Mouse (Mus musculus) lung, embryonic 14.5 days (tissue): Measurements from ENCODE around the gene Errfi1. TPM values are rescaled to one million over a fixed set of nuclear protein-coding genes. Genes with fewer than 3 reads are reported as not detected.

Experiments used
- ATAC-seq: fragments of 200-750 bp; cut with Nextera tagmentation; 2 replicates; pipeline ENCODE4 v1.8.0; 2017; ENCODE audit warnings: mild to moderate bottlenecking, moderate TSS enrichment, moderate library complexity; ENCODE audit not compliant: insufficient read depth
- DNase-seq: peaks from one replicate; pipeline ENCODE4 v3.0.0-alpha.2; 2015
- H3K27ac ChIP-seq: fragments of 300-500 bp; sonication (generic); 2 replicates; pipeline ENCODE4 v1.5.1; 2014; ENCODE audit warnings: low read depth, mild to moderate bottlenecking, moderate library complexity
- H3K27me3 ChIP-seq: fragments of 300-500 bp; sonication (generic); 2 replicates; pipeline ENCODE4 v1.6.1; 2014; ENCODE audit warnings: low read length, control low read depth; ENCODE audit not compliant: insufficient read depth
- H3K36me3 ChIP-seq: fragments of 300-500 bp; sonication (generic); 2 replicates; pipeline ENCODE4 v1.6.1; 2014; ENCODE audit warnings: control low read depth; ENCODE audit not compliant: insufficient read depth
- H3K4me1 ChIP-seq: fragments of 300-500 bp; sonication (generic); 2 replicates; pipeline ENCODE4 v1.6.1; 2014; ENCODE audit warnings: antibody characterized with exemption, control low read depth; ENCODE audit not compliant: insufficient read depth
- H3K4me2 ChIP-seq: fragments of 300-500 bp; sonication (generic); 2 replicates; pipeline ENCODE4 v1.6.1; 2014; ENCODE audit warnings: mild to moderate bottlenecking
- H3K4me3 ChIP-seq: fragments of 300-500 bp; sonication (generic); 2 replicates; pipeline ENCODE4 v1.5.1; 2014; ENCODE audit warnings: low read depth, low read length
- H3K9ac ChIP-seq: fragments of 300-500 bp; sonication (generic); 2 replicates; pipeline ENCODE4 v1.6.1; 2014
- H3K9me3 ChIP-seq: fragments of 300-500 bp; sonication (generic); 2 replicates; pipeline ENCODE4 v1.6.1; 2016; ENCODE audit warnings: low read depth, low read length, control low read depth
- CTCF ChIP-seq: IDR thresholded peaks from 2 replicates; pipeline ENCODE4 v1.5.1; 2016; ENCODE audit warnings: antibody characterized with exemption, low read depth
- WGBS: fragments of 180-500 bp; shearing (Covaris S2); extraction: QIAGEN DNeasy Blood & Tissue Kit; methylation state at CpG from one replicate; pipeline ENCODE4 v1.1.7; 2014; 5-methylcytosine and 5-hydroxymethylcytosine counted together
- polyA plus RNA-seq: library from polyadenylated mRNA; unstranded; fragments of >200 nt; fragmentation: Nextera tagmentation; extraction: Ambion mirVana; gene quantifications from 2 replicates; pipeline ENCODE4 v1.2.1, GENCODE M21; 2014

Errfi1 gene
- polyA plus RNA-seq, 1 experiment from 2014 or later: 41.5 TPM

DNA sequence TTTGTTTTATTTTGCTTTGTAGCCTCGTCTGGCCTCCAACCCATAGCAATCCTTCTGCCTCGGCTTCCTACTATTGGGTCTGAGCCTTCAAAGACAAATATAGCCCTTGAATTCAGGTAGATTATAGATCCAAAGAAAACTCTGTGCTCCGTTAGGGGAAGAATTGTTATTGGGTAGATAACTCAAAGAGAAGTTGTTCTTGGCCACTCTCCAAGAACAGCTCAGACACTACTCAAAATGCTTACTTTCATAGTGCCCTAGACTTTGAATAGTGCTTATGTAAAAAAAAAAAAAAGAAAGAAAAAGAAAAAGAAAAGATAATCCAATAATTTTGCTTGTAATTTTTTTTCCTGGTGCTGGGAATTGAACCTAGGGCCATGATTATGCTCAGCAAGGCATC lies 22.4 kb upstream of the Errfi1 start:
- ATAC-seq: no peak
- peak; percentile 68 for DNase-seq
- Histone ChIP-seq H3K4me2 (no peak overlapping the region), H3K4me1 (peaks cover 6% of the 10 kb centered on the region; the same call in 1 of the 2 replicates), H3K9me3 (no peaks in the 10 kb centered on the region), H3K9ac (no peak overlapping the region), H3K4me3 (no peak overlapping the region), H3K36me3 (no peaks in the 10 kb centered on the region), H3K27me3 (no peaks in the 10 kb centered on the region), H3K27ac (no peak overlapping the region)
- TF ChIP-seq CTCF: no peak
- 37% methylated on average over 3 of the region's 3 CpGs for WGBS

GRCm38 (mm10) chr4:150831941-150832340 lies 21.8 kb upstream of the Errfi1 start:
- no peaks in the 10 kb centered on the region for H3K9me3 ChIP-seq
- 49% methylated on average over 6 of the region's 6 CpGs for WGBS
- TF ChIP-seq CTCF: no peak
- peaks cover 3% of the 10 kb centered on the region; the same call in 1 of the 2 replicates for H3K4me1 ChIP-seq
- DNase-seq (no peak), ATAC-seq (no peak)
- no peaks in the 10 kb centered on the region for H3K36me3 ChIP-seq
- no peaks in the 10 kb centered on the region for H3K27me3 ChIP-seq
- no peak overlapping the region for H3K27ac ChIP-seq
- H3K4me3 ChIP-seq: no peak overlapping the region
- H3K4me2 ChIP-seq: no peak overlapping the region
- H3K9ac ChIP-seq: no peak overlapping the region

DNA sequence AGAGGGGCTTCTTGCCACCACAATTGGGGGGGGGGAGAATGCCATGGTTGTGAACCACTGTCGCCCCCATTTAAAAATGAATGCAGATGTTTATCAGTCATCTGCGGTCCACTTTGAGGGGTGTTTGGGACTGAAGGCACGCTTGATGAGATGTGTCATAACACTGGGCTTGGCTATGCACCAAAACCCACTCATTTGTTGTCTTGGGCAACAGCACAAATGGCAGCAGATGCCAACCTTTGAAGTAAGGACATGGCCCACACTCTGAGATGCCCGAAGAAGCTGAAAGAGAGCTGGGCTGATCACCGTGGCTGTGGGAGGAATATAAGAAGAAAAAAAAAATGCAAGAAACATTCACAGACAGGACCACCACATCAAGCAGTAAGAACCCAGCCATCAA lies 18.6 kb upstream of the Errfi1 start:
- ATAC-seq (no peak), DNase-seq (peak; percentile 46)
- Histone ChIP-seq H3K4me1 (peaks cover 6% of the 10 kb centered on the region; the same call in 1 of the 2 replicates), H3K9ac (no peak overlapping the region), H3K4me2 (no peak overlapping the region), H3K4me3 (no peak overlapping the region), H3K9me3 (no peaks in the 10 kb centered on the region), H3K27ac (no peak overlapping the region), H3K27me3 (no peaks in the 10 kb centered on the region), H3K36me3 (no peaks in the 10 kb centered on the region)
- no peak for TF ChIP-seq CTCF
- WGBS: 59% methylated on average over 5 of the region's 5 CpGs

GRCm38 (mm10) chr4:150836258-150836657 lies 17.5 kb upstream of the Errfi1 start:
- TF ChIP-seq CTCF: no peak
- H3K36me3 ChIP-seq: no peaks in the 10 kb centered on the region
- no peak overlapping the region for H3K9ac ChIP-seq
- H3K4me3 ChIP-seq: no peak overlapping the region
- 88% methylated on average over 13 of the region's 13 CpGs for WGBS
- ATAC-seq: no peak
- H3K4me2 ChIP-seq: no peak overlapping the region
- no peak overlapping the region for H3K27ac ChIP-seq
- no peaks in the 10 kb centered on the region for H3K27me3 ChIP-seq
- H3K4me1 ChIP-seq: peaks cover 6% of the 10 kb centered on the region; the same call in 1 of the 2 replicates
- no peaks in the 10 kb centered on the region for H3K9me3 ChIP-seq
- DNase-seq: no peak

DNA sequence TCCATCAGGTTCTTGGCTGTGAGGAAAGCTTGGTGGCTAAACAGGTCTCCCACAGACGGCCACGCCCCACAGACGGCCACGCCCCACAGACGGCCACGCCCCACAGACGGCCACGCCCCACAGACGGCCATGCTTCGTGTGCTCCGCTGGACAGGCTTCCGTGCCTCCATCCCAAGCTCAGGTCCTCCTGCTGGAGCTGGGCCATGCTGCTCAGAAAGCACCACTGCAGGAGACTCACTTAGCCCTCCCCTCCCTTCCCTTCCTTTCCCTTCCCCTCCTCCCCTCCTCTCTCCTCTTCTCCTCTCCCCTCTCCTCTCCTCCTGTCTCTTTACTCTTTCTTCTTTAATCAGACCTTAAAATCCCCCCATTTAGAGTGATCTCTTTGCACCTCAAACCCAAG lies 16.8 kb upstream of the Errfi1 start:
- ATAC-seq (no peak), DNase-seq (no peak)
- TF ChIP-seq CTCF: no peak
- no peak overlapping the region for H3K27ac ChIP-seq
- H3K36me3 ChIP-seq: no peaks in the 10 kb centered on the region
- H3K4me3 ChIP-seq: no peak overlapping the region
- no peaks in the 10 kb centered on the region for H3K27me3 ChIP-seq
- H3K9me3 ChIP-seq: no peaks in the 10 kb centered on the region
- 81% methylated on average over 12 of the region's 12 CpGs for WGBS
- H3K4me1 ChIP-seq: peaks cover 6% of the 10 kb centered on the region; the same call in 1 of the 2 replicates
- no peak overlapping the region for H3K4me2 ChIP-seq
- H3K9ac ChIP-seq: no peak overlapping the region

GRCm38 (mm10) chr4:150837458-150837857 lies 16.3 kb upstream of the Errfi1 start:
- Histone ChIP-seq H3K4me1 (peaks cover 6% of the 10 kb centered on the region; the same call in 1 of the 2 replicates), H3K27ac (no peak overlapping the region), H3K27me3 (no peaks in the 10 kb centered on the region), H3K9me3 (no peaks in the 10 kb centered on the region), H3K4me2 (no peak overlapping the region), H3K9ac (no peak overlapping the region), H3K4me3 (no peak overlapping the region), H3K36me3 (no peaks in the 10 kb centered on the region)
- no peak for TF ChIP-seq CTCF
- DNase-seq (peak; percentile 65), ATAC-seq (no peak)
- WGBS: 69% methylated on average over 6 of the region's 6 CpGs

- ATAC-seq (no peak), DNase-seq (no peak)
- Histone ChIP-seq H3K27ac (no peak overlapping the region), H3K27me3 (no peaks in the 10 kb centered on the region), H3K9me3 (no peaks in the 10 kb centered on the region), H3K36me3 (no peaks in the 10 kb centered on the region), H3K9ac (no peak overlapping the region), H3K4me1 (peaks cover 8% of the 10 kb centered on the region; the same call in 1 of the 2 replicates), H3K4me2 (no peak overlapping the region), H3K4me3 (no peak overlapping the region)
- no peak for TF ChIP-seq CTCF
- 73% methylated on average over 5 of the region's 5 CpGs for WGBS
These were observed 11.7 kb upstream of the Errfi1 start for GRCm38 (mm10) chr4:150842045-150842444.

DNA sequence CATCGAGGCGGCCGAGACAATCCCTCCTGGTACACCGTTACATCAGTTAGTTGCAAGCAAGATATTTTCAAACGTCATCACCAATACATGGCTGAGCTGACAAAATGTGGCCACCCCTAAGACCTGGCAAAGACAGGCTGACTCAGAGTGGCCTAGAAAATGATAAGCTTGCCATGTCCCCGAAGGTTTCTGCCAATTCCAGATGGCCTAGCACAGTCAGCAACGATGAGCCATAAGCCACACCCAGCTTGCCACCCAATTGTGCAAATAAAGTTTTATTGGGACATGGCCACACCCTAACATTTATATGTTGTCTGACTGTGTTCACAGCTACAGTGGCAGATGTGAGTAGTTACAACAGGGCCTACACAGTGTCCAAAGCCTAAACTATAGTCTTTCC lies 10.5 kb upstream of the Errfi1 start:
- ATAC-seq: no peak
- WGBS: 85% methylated on average over 7 of the region's 7 CpGs

More for the DNA sequence above, 10.5 kb upstream of the Errfi1 start:
- Histone ChIP-seq H3K4me1 (peaks cover 4% of the 10 kb centered on the region; the same call in 1 of the 2 replicates), H3K4me2 (no peak overlapping the region), H3K36me3 (no peaks in the 10 kb centered on the region), H3K27me3 (no peaks in the 10 kb centered on the region), H3K9me3 (no peaks in the 10 kb centered on the region), H3K9ac (no peak overlapping the region), H3K4me3 (no peak overlapping the region), H3K27ac (no peak overlapping the region)
- DNase-seq: no peak
- no peak for TF ChIP-seq CTCF
